In the genomic region with DNA sequence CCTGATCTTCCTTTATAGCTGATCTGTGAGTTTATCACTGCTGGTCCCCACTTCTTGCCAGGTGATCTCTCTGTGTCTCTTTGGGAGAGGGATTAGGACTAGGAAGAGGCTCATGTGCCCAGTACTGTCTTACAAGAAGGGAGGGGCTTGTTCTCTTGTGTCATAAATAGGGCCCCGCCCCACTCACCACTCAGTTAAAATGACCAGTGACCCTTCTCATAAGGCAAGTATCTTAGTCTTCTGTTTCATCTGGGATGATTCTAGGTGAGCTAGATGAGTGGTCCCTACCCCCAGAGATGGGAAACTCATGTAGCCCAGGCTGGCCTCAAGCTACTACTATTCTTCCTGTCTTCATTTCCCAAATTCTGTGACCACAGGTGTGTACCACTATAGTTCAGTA, we compare ENCODE assay signal across 11 mouse cellular contexts. TPM values are rescaled to one million over a fixed set of nuclear protein-coding genes. Genes with fewer than 3 reads are reported as not detected.
DNase-seq lines count a peak whose midpoint lies in the region; ATAC-seq and TF ChIP-seq lines count a peak whose summit lies in the region.
"Had no signal": no experiment of that assay in that cellular context is flagged by ENCODE, and none has a peak within 500 bp of the region (broad histone marks: within the 10 kb centered on the region; RNA-seq: fewer than 3 reads in every experiment).

A gene (minus strand): TSS at position 101 of the 400 bp plus-strand sequence.

- peaks cover 18% of the 10 kb centered on the region for H3K4me1 ChIP-seq in kidney, adult 2 months (ENCODE audit: control insufficient read depth, insufficient read depth, low read length)
- peaks cover 15% of the 10 kb centered on the region for H3K4me1 ChIP-seq in kidney, embryonic 14.5 days (ENCODE audit: control insufficient read depth, insufficient read depth, low read length)
- H3K4me1 ChIP-seq in embryonic facial prominence, embryonic 15.5 days, result peaks cover 29% of the 10 kb centered on the region

- TF ChIP-seq CTCF in kidney, adult 2 months (conservative IDR thresholded peaks at IDR 0.05; ENCODE audit: insufficient read depth, insufficient read length, low read depth, low read length), result no peak

- H3K4me2 ChIP-seq in kidney, embryonic 14.5 days (replicated peaks; ENCODE audit: low read depth, low read length), result no peak within 1 kb of the TSS
- no peak within 1 kb of the TSS for H3K4me2 ChIP-seq in embryonic facial prominence, embryonic 15.5 days (replicated peaks)

- no peak for TF ChIP-seq POLR2A in kidney, adult 2 months (IDR thresholded peaks at IDR 0.05; ENCODE audit: low read depth, low read length)

- no peak within 1 kb of the TSS for H3K4me3 ChIP-seq in kidney, adult 2 months (ENCODE audit: insufficient read depth, low read depth, low read length)
- no peak within 1 kb of the TSS for H3K4me3 ChIP-seq in kidney, embryonic 14.5 days (ENCODE audit: low read length)
- H3K4me3 ChIP-seq in embryonic facial prominence, embryonic 15.5 days (replicated peaks), result no peak within 1 kb of the TSS

- H3K27ac ChIP-seq in kidney, adult 2 months (ENCODE audit: insufficient read depth, low read depth, low read length), result no peak within 1 kb of the TSS
- H3K27ac ChIP-seq in kidney, embryonic 14.5 days (ENCODE audit: low read depth, low read length), result no peak within 1 kb of the TSS
- no peak within 1 kb of the TSS for H3K27ac ChIP-seq in embryonic facial prominence, embryonic 15.5 days (replicated peaks)

- H3K9ac ChIP-seq in kidney, embryonic 14.5 days (ENCODE audit: low read depth, low read length), result no peak within 1 kb of the TSS
- H3K9ac ChIP-seq in embryonic facial prominence, embryonic 15.5 days, result no peak within 1 kb of the TSS

- no peak for DNase-seq in kidney, adult 2 months
- no peak for DNase-seq in adrenal gland, postnatal 14 days
- no peak for DNase-seq in large intestine, adult 2 months (ENCODE audit: low read depth, low spot score)
- DNase-seq in left cerebral cortex, postnatal 10 days (ENCODE audit: extremely low spot score in 1 of 2, low spot score in 2 of 2), result no peak
- no peak for DNase-seq in embryo, embryonic 10 days (ENCODE audit: low spot score)
- DNase-seq: cerebellum, postnatal 14 days; right cerebral cortex, adult 18-20 months; thymus, postnatal 25 days had no signal

- no peaks in the 10 kb centered on the region for H3K9me3 ChIP-seq in kidney, embryonic 14.5 days (ENCODE audit: control insufficient read depth, low read length)
- H3K9me3 ChIP-seq in embryonic facial prominence, embryonic 15.5 days (replicated peaks), result no peaks in the 10 kb centered on the region

- no peak for ATAC-seq in kidney, embryonic 14.5 days (ENCODE audit: low FRiP score, low TSS enrichment)
- no peak for ATAC-seq in embryonic facial prominence, embryonic 15.5 days (ENCODE audit: insufficient number of reproducible peaks, low FRiP score, low TSS enrichment, low read depth)
- no peak for ATAC-seq in megakaryocyte-erythroid progenitor cell, adult 5-6 weeks (replicated peaks; ENCODE audit: low FRiP score, low TSS enrichment, poor library complexity, severe bottlenecking)

- WGBS in kidney, adult 2 months, result 100% methylated on average over 1 of the region's 1 CpGs
- 90% methylated on average over 1 of the region's 1 CpGs for WGBS in kidney, embryonic 14.5 days
- WGBS in embryonic facial prominence, embryonic 15.5 days, result 91% methylated on average over 1 of the region's 1 CpGs
- WGBS in large intestine, adult 2 months, result 93% methylated on average over 1 of the region's 1 CpGs

- intact Hi-C loops in left cerebral cortex, postnatal 10 days (cut with DNase I), result no loop called here

- no peaks in the 10 kb centered on the region for H3K27me3 ChIP-seq in kidney, adult 2 months (replicated peaks; ENCODE audit: control insufficient read depth, insufficient read depth, low read length)
- H3K27me3 ChIP-seq in kidney, embryonic 14.5 days (ENCODE audit: control insufficient read depth, insufficient read depth, low read length), result no peaks in the 10 kb centered on the region
- no peaks in the 10 kb centered on the region for H3K27me3 ChIP-seq in embryonic facial prominence, embryonic 15.5 days

- no peaks in the 10 kb centered on the region for H3K36me3 ChIP-seq in kidney, adult 2 months (ENCODE audit: control insufficient read depth, insufficient read depth, low read length)
- H3K36me3 ChIP-seq in kidney, embryonic 14.5 days (ENCODE audit: control insufficient read depth, insufficient read depth, low read length), result no peaks in the 10 kb centered on the region
- no peaks in the 10 kb centered on the region for H3K36me3 ChIP-seq in embryonic facial prominence, embryonic 15.5 days

RNA-seq across cellular contexts. Expression of the gene that starts here (rescaled TPM):
- polyA plus RNA-seq in kidney, adult 2 months (2012; rRNA removed), result 63.4 and 63.8 TPM in 2 replicates
- 5.3 and 6.8 TPM in 2 replicates for polyA plus RNA-seq in kidney, embryonic 14.5 days (2014; fragmentation: Nextera tagmentation; extraction: Ambion mirVana)
- 400 and 439 TPM in 2 replicates for total RNA-seq in adrenal gland, postnatal 14 days (2021)
- 8.3 and 10.2 TPM in 2 replicates for polyA plus RNA-seq in embryonic facial prominence, embryonic 15.5 days (2015; fragmentation: Nextera tagmentation; extraction: Ambion mirVana)
- polyA plus RNA-seq in large intestine, adult 2 months (2012; rRNA removed), result 46.9 and 90.5 TPM in 2 replicates
- 1 to 10 TPM; 6.9 to 7.8 TPM for total RNA-seq in left cerebral cortex, postnatal 10 days (2021)
- total RNA-seq in megakaryocyte-erythroid progenitor cell, adult 5-6 weeks (2014; fragmentation: Nextera tagmentation), result 7.1 and 12.6 TPM in 2 replicates
- total RNA-seq in megakaryocyte-erythroid progenitor cell, adult 5-6 weeks (2017), result 4.5 and 6.4 TPM in 2 replicates

Comparison
In these comparisons a context has a peak if more than half of its experiments do, and no peak if none do; other contexts are left out.
1. RNA of the gene that starts here (total RNA-seq): 400 to 439 TPM in adrenal gland, postnatal 14 days; 6.9 to 7.8 TPM in left cerebral cortex, postnatal 10 days and 4.5 to 12.6 TPM in megakaryocyte-erythroid progenitor cell, adult 5-6 weeks; every median in the first group is over 10 times any median in the second.